Mouse (Mus musculus): ENCODE data around the gene Gm14327. TPM values are rescaled to one million over a fixed set of nuclear protein-coding genes. Genes with fewer than 3 reads are reported as not detected.

The Gm14327 gene
- total RNA-seq (2023): 0.57 and 0.66 TPM in 2 replicates

GRCm38 (mm10) chr2:177897046-177897578, at the start of gene Gm14327:
Gm14327 (plus strand) TSS chr2:177897096.

GRCm38 (mm10) chr2:177925563-177926103, 28.7 kb downstream of the Gm14327 start, which contains the start of gene Zfp972:
Zfp972 (minus strand) TSS chr2:177925613.

Other genes starting within 250 kb of the Gm14327 start
- 1.0 and 1.1 TPM in 2 replicates for gene Gm14322, start 137.8 kb upstream of the Gm14327 start, total RNA-seq (2023)
- gene Gm14325, start 56.8 kb upstream of the Gm14327 start, total RNA-seq (2023): 2.2 and 3.4 TPM in 2 replicates
- gene Zfp972, start 28.5 kb downstream of the Gm14327 start, total RNA-seq (2023): not detected in 2 replicates
- 5.2 and 5.3 TPM in 2 replicates for gene Gm14326, start 60.2 kb downstream of the Gm14327 start, total RNA-seq (2023)
- 19.8 and 21.2 TPM in 2 replicates for gene Zfp971, start 126.2 kb downstream of the Gm14327 start, total RNA-seq (2023)
- 1.4 and 2.1 TPM in 2 replicates for gene Zfp931, start 181.4 kb downstream of the Gm14327 start, total RNA-seq (2023)
- gene Phactr3, start 221.9 kb downstream of the Gm14327 start, total RNA-seq (2023): not detected in 2 replicates